Mouse (Mus musculus) cerebellum, adult 9-10 months (tissue): Measurements from ENCODE around the gene Inpp5f.
A peak's percentile ranks its signal among the peaks of the same experiment; 100 is the strongest.
"Not testable (repeated sequence)": the region's sequence is repeated elsewhere in the genome, so short reads cannot be mapped to it uniquely, and the experiment has no call there.

Experiments
- DNase-seq: peaks from one replicate; pipeline ENCODE4 v3.0.0; 2022

Inpp5f gene

GRCm38 (mm10) chr7:128596274-128596673 lies 14.9 kb upstream of the Inpp5f start:
- no peak for DNase-seq

- DNase-seq = no peak
Observed at GRCm38 (mm10) chr7:128599072-128599471, 12.1 kb upstream of the Inpp5f start.

DNA sequence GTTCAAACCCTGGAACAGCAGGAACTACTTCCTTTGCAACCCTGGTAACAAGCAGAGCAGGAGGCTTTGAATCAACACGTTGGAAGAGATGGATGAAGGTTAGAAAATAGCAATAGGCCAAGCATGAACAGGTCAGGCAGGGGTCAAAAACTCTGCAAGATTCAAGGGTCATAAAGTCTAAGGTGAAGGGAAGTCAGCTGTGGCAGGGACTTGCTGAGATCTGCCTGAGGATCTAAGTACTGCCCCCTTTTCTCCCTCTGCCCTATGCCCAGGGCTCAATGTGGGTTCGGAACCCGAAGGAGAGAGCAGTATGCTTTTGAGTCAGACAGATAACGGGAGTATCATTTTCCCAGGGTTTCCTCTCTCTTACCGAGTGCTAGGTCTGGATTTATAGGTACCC lies 9.3 kb upstream of the Inpp5f start:
- DNase-seq = no peak

DNA sequence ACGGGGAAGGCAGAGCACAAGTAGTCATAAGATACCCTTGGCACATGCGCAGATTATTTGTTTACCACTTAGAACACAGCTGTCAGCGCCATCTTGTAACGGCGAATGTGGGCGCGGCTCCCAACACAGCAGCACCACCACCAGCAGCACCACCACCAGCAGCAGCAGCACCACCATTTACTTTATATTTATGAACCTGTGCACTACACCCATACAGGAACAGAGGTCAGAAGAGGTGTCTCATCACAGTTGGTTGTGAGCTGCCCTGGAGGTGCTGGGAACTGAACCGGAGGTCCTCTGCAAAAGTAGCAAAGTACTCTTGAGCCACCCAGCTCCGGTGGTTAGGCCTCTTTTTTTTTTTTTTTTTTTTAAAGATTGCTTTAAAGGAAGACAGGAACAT lies 1.2 kb upstream of the Inpp5f start:
- DNase-seq = not testable (repeated sequence)

- DNase-seq = peak; percentile 67
Observed at GRCm38 (mm10) chr7:128610490-128610889, 638 bp upstream of the Inpp5f start.

GRCm38 (mm10) chr7:128611799-128612411 lies 777 bp downstream of the Inpp5f start:
- DNase-seq = peak; percentile 59

DNA sequence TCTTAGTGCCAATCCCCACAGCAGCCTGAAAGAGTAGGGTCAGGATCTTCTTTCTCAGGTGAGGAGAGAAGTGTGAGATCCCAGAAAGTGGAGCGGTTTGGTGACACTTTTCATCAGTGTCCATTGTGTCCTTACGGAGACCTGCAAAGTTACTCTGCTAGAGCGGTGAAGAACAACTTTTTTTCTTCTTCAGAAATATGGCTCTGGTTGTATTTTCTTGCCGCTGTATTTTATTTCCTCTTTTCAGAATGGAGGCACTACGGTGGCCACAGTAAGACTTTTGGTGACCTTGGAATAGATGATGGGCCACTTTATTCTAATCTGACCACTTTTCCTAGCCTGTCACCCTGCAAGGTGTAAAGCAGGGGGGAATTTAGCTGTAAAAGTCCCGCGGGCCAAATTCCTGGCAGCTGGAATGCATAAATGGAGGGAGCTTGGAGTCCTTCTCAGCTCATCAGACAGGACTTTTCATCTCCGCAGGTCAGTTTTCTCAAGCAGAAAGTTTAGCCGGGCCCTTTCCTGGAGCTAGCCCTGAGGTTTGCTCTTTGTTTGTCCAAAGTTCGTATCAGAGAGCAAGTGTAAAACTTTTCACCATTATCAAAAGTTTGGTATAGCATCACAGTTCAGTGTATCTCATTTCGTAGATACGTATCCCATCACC lies 1.5 kb downstream of the Inpp5f start:
- DNase-seq = no peak

- DNase-seq = no peak
Observed at GRCm38 (mm10) chr7:128613578-128613977, 2.5 kb downstream of the Inpp5f start.

DNA sequence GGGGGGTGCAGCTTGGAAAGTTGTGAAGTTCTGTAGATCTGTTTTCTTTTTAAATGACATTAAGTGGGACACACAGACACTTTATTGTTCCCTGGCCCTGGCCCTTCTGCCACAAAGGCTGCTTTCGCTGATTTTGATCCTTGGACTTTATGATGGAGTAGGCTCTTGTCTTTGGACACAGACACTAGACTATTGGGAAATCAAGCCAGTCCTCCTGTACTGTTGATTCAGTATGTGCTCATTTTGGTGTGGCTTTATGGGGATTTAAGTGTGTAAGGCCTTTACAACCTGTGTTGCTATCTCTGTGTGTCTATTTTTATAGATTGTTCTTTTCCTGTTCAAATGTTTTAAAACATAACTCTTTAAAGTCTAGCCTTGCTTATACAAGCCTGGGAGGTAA lies 6.5 kb downstream of the Inpp5f start:
- DNase-seq = no peak

GRCm38 (mm10) chr7:128620178-128620577 lies 9.1 kb downstream of the Inpp5f start:
- DNase-seq = no peak

DNA sequence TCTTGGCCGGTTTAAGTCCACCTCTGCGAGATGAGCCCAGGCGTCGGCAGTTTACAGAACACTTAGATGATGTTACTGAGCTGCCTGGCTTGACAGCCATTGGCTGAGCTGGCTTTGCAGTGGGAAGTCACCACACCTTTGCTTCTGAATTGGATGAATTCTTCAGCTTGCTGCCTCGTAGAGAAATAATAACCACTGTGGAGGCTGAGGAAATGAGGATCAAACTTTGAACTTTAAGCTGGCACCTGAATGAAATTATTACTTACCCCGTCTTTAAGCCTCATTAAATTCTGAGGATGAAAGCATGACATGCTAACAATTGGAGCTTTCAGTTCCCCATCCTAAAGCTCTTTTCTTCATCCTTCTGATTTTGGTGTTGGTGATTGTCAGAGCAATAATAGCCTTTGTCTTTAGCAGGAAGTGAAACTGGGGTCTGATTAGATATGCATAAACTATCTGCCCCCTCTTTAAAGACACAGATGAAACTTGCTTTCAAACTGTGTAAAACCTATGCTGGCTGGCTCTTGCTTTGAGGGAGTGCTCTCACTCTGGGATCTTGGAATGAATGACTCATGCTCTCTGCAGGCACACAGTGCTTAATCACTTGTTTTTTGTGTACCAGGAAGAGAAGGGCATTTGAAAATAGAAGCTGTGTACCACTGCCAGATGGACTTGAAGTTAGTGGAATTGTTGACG lies 11.3 kb downstream of the Inpp5f start:
- DNase-seq = peak; percentile 84

- no peak for DNase-seq
Observed at GRCm38 (mm10) chr7:128622994-128623393, 11.9 kb downstream of the Inpp5f start.

DNA sequence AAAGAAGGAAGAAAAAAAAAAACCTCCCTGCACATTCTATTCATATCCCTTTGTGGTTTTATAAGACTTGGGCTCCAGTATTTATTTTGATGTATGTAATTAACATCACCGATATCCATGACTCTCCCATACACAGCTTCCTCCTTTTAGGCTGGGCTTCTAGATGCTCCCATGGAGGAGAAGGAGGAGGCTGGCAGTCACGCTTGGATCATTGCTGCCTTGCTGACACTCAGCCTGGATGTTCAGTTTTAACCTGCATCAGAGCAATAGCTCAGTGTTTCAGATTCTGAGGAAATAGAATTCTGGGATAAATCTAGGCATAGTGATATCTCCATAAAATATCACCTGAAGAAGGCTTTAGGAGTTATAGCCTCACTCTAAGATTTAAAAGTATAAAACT lies 14.3 kb downstream of the Inpp5f start:
- DNase-seq = no peak

DNA sequence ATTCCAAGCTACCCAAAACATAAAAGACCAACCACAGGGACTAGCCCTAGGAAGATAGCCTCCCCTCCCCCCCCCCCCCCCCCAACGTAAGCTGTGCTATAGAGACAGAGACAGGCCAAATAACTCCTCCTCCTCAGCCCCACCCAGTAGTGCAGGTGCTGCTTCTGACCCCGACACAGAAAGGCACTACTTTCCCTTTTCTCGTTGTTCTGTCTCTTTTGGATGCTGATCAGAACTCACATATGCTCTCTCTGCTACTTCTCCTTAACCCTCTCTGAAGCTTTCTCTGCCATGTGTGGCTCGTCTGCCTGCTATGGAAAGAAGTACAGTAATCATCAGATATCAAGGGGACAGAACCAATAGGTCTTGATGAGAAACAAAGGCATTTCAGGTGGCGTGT lies 15.5 kb downstream of the Inpp5f start:
- DNase-seq = no peak

- DNase-seq = no peak
Observed at GRCm38 (mm10) chr7:128627251-128627650, 16.1 kb downstream of the Inpp5f start.

DNA sequence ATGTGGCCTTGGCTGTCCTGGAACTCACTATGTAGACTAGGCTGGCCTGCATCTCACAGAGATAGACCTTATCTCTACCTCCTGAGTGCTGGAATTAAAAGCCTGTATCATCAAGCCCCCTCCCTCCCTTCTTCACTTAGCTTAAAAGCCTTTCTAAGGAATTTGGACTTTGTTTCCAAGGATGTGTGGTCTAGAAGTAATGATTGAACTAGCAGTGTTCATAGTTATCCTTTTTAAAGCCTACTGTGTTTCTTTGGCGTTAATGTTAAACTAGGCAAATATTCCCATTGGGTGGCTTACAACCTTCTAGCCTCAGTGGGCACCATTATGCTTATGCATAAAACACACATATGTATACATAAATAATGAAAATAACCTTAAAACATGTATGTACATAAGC lies 16.6 kb downstream of the Inpp5f start:
- no peak for DNase-seq

DNA sequence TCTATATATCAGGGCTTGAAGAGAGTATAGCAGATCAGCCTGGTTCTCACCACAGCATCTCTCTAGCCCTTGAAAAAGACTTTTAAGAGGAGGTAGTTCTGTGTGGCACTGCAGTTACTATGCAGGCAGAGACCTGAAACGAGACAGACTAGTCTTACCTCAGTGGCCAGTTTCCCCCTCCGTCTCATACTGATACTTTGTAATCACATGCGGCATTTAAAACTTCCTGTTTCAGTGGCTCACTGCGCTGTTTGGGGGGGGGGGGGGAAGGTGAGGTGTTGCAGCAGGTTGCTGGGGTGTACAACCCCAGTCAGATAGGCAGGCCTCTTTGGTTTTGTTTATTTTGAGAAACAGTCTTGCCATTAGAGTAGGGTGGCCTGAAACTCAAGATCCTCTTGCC lies 22.0 kb downstream of the Inpp5f start:
- DNase-seq = no peak

DNA sequence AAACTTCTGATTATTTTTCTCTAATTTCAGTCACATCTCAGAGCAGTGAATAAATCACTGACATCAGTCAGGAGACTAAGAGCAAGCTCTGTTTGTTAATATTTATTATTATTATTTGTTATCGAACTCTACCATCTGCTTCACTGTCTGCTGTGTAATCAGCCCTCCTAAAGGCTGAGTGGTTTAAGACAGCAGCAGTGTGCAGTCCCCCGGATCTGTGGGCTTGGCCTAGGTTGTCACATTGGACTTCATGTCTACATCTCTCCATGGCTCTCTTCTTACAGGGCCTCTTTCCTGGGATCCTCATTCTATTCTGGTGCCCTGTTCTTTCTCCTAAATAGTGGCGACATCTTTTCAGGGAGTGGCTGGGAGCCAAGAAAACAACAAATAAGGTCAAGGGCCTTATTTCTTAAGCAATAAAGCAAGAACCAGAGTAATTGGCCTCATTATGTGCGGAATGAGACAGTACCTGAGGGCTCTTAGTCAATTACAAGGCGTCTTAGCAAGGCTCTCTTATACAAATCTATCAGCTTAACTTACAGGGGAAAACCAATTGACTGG lies 28.9 kb downstream of the Inpp5f start:
- no peak for DNase-seq

DNA sequence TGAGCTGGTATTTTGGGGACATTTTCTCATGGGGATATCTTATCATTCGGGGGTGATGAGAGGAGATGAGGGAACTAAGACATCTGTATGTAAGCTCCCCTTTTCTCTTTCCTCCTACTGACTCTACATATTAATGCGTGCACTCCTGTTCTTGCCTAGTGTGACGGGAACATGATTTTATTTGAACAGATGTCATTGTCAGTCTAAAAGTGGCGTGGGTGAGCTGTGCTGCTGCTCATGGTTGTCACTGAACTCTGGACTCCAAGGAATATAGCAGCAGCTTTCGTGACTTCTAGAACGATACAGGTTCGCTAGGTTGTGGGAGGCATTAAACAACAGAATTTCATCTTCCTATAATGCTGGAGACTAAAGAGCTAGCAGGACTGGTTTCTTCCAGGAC lies 30.4 kb downstream of the Inpp5f start:
- DNase-seq = no peak

- peak; percentile 74 for DNase-seq
Observed at GRCm38 (mm10) chr7:128642386-128642785, 31.3 kb downstream of the Inpp5f start.

DNA sequence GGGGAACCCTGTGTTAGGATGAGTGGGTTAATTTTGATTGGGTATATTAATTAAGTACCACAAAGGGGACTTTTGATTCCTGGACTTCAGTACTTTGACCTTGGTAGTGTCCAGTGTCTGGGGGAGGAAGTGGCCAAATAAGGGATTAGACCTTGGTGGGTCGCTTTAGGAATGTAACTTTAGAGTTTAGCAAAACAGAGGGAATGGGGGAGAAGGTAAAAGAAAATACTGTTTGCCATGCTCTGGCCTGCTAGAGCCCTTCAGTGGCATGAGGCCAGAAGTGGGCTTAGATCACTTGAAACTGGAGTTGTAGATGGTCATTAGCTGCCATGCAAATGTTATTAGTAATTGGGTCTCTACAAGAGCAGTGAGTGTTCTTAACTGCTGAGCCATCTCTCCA lies 45.8 kb downstream of the Inpp5f start:
- no peak for DNase-seq

GRCm38 (mm10) chr7:128663906-128664305 lies 52.8 kb downstream of the Inpp5f start:
- DNase-seq = no peak

- DNase-seq = no peak
Observed at GRCm38 (mm10) chr7:128664861-128665377, 53.8 kb downstream of the Inpp5f start.

GRCm38 (mm10) chr7:128667788-128668187 lies 56.7 kb downstream of the Inpp5f start:
- no peak for DNase-seq
